Mouse (Mus musculus): ENCODE data around the gene Prdm16. TPM values are rescaled to one million over a fixed set of nuclear protein-coding genes. Genes with fewer than 3 reads are reported as not detected.
A peak's percentile ranks its signal among the peaks of the same experiment; 100 is the strongest.

Gene Prdm16
- polyA plus RNA-seq, 1 experiment from 2014 or later, result 2.2 TPM

DNA sequence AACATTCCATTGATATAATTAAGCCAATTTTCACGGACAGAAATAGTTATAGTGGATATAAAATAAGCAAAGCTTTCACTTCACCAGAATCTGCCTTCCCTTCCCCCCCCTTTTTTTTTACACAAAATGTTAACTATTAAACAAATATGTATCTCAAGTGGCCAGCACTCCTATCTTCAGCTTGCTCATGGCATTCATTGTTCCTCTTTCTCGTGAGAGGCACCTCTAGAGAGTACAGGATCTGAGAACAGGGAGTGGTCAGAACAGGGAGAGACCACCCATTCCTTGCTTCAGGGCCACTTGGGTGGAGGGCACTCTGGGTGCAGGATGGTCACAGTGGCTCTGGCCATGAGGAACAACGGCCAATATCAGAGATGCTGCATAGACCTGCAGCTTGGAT is 5.9 kb downstream of the Prdm16 start:
- H3K36me3 ChIP-seq (replicated peaks; ENCODE audit: insufficient read depth, low read length), result no peaks in the 10 kb centered on the region
- no peak overlapping the region for H3K4me2 ChIP-seq (ENCODE audit: low read depth, low read length)
- H3K9me3 ChIP-seq (ENCODE audit: low read length), result no peaks in the 10 kb centered on the region
- TF ChIP-seq CTCF (IDR thresholded peaks at IDR 0.05; ENCODE audit: low read depth), result no peak
- no peak for TF ChIP-seq EP300 (IDR thresholded peaks at IDR 0.05; ENCODE audit: low read depth)
- DNase-seq (no peak), ATAC-seq (no peak)
- 33% methylated on average over 3 of the region's 3 CpGs for WGBS (ENCODE audit: insufficient replicate concordance)
- no peak overlapping the region for H3K27ac ChIP-seq (ENCODE audit: low read depth)
- H3K9ac ChIP-seq (replicated peaks), result no peak overlapping the region
- no peak overlapping the region for H3K4me3 ChIP-seq (ENCODE audit: low read depth, low read length)
- H3K27me3 ChIP-seq (ENCODE audit: insufficient read depth, low read length), result peaks cover 29% of the 10 kb centered on the region
- peaks cover 7% of the 10 kb centered on the region for H3K4me1 ChIP-seq (ENCODE audit: insufficient read depth)

DNA sequence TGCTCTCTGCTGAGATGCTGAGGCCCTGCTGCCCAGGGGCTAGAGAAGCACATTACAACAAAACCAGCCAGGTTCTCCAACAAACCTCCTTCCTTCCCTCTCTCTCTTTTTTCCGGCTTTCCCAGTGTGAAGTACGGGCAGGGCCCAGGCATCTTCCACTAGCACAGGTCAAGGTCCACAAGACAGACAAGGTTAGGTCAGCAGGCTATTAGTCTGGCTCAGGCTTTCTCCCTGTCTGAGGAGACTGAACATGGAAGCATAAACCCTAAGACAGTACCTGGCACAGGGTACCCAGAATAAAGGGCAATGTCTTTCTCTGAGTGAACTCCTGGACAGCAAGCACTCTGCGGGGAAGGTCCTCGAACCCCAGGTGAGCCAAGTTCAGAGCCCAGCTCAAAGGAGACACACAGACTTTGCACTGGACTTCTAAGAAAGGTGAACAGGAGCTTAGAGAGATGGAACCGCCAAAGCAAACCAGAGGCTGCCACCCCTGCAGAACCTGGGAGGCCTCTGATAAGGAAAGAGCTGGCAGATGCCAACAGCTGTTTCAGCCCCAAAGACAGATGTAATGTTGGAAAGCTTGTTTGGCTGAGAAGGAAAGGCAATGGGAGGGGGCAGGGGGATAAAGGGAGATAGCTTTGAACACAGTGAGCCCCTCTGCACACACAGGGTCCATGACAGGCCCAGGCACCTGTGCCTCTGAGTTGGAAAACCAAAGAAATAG is 9.1 kb downstream of the Prdm16 start:
- 0 out of 2 replicates have a peak, but pooled peaks cover 3% of the 10 kb centered on the region for H3K27me3 ChIP-seq (ENCODE audit: insufficient read depth, low read length)
- H3K4me3 ChIP-seq (ENCODE audit: low read depth, low read length), result no peak overlapping the region
- DNase-seq (no peak), ATAC-seq (no peak)
- peak; percentile 43; the same call in 1 of the 2 replicates for TF ChIP-seq EP300 (IDR thresholded peaks at IDR 0.05; ENCODE audit: low read depth)
- TF ChIP-seq CTCF (IDR thresholded peaks at IDR 0.05; ENCODE audit: low read depth), result no peak
- H3K4me2 ChIP-seq (ENCODE audit: low read depth, low read length), result no peak overlapping the region
- H3K9me3 ChIP-seq (ENCODE audit: low read length), result no peaks in the 10 kb centered on the region
- peaks cover 3% of the 10 kb centered on the region; the same call in 1 of the 2 replicates for H3K4me1 ChIP-seq (ENCODE audit: insufficient read depth)
- no peak overlapping the region for H3K27ac ChIP-seq (ENCODE audit: low read depth)
- 54% methylated on average over 5 of the region's 5 CpGs for WGBS (ENCODE audit: insufficient replicate concordance)
- H3K36me3 ChIP-seq (replicated peaks; ENCODE audit: insufficient read depth, low read length), result no peaks in the 10 kb centered on the region
- no peak overlapping the region for H3K9ac ChIP-seq (replicated peaks)

DNA sequence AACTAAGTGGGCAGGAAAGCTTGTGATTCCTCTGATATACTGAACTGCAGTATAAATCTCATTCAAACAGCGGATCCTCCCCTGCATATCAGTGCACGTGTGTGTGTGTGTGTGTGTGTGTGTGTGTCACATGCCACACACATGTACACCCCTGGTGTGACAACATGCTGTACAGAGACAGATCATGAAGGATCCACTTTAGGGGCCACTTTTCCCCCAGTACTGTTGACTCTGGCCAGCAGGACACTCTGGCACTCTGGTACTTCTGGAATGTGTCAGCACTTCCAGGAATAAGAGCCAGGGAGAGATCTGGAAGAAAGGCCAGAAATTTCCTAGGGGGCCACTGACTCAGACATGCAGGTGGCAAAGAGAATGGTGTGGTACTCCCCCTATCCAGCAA is 10.4 kb downstream of the Prdm16 start:
- no peak for DNase-seq
- no peak for TF ChIP-seq CTCF (IDR thresholded peaks at IDR 0.05; ENCODE audit: low read depth)
- TF ChIP-seq EP300 (IDR thresholded peaks at IDR 0.05; ENCODE audit: low read depth), result no peak
- H3K9me3 ChIP-seq (ENCODE audit: low read length), result no peaks in the 10 kb centered on the region
- H3K27me3 ChIP-seq (ENCODE audit: insufficient read depth, low read length), result no peaks in the 10 kb centered on the region
- H3K27ac ChIP-seq (ENCODE audit: low read depth), result no peak overlapping the region
- ATAC-seq, result no peak
- no peaks in the 10 kb centered on the region for H3K36me3 ChIP-seq (replicated peaks; ENCODE audit: insufficient read depth, low read length)
- H3K4me3 ChIP-seq (ENCODE audit: low read depth, low read length), result no peak overlapping the region
- H3K4me2 ChIP-seq (ENCODE audit: low read depth, low read length), result no peak overlapping the region
- no peak overlapping the region for H3K9ac ChIP-seq (replicated peaks)
- WGBS (ENCODE audit: insufficient replicate concordance), result 63% methylated on average over 2 of the region's 2 CpGs
- H3K4me1 ChIP-seq (ENCODE audit: insufficient read depth), result peaks cover 3% of the 10 kb centered on the region; the same call in 1 of the 2 replicates

DNA sequence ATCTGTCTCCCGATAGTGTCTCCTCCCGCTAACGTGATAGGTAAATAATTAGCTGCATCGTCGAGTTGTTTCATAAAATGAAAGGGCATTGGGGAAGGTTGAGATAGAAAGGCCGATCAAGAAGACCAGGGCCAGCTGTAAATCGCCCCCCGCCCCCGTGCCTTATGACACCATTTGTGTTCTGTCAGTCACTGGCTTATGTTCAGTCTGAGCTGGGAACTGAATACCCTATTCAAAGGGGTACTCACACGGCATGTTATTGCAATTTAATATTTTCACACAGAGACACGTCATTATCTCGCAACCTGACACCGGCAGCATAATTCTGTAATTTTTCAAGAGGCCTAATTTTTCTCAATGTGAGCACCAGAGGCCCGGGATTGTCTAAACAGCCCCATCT is 11.0 kb downstream of the Prdm16 start:
- no peak overlapping the region for H3K4me3 ChIP-seq (ENCODE audit: low read depth, low read length)
- no peaks in the 10 kb centered on the region for H3K36me3 ChIP-seq (replicated peaks; ENCODE audit: insufficient read depth, low read length)
- H3K27me3 ChIP-seq (ENCODE audit: insufficient read depth, low read length), result no peaks in the 10 kb centered on the region
- no peak for TF ChIP-seq EP300 (IDR thresholded peaks at IDR 0.05; ENCODE audit: low read depth)
- no peak for TF ChIP-seq CTCF (IDR thresholded peaks at IDR 0.05; ENCODE audit: low read depth)
- peaks cover 3% of the 10 kb centered on the region; the same call in 1 of the 2 replicates for H3K4me1 ChIP-seq (ENCODE audit: insufficient read depth)
- H3K27ac ChIP-seq (ENCODE audit: low read depth), result no peak overlapping the region
- no peak overlapping the region for H3K4me2 ChIP-seq (ENCODE audit: low read depth, low read length)
- no peak for DNase-seq
- no peaks in the 10 kb centered on the region for H3K9me3 ChIP-seq (ENCODE audit: low read length)
- H3K9ac ChIP-seq (replicated peaks), result no peak overlapping the region
- 74% methylated on average over 14 of the region's 14 CpGs for WGBS (ENCODE audit: insufficient replicate concordance)
- ATAC-seq, result no peak

DNA sequence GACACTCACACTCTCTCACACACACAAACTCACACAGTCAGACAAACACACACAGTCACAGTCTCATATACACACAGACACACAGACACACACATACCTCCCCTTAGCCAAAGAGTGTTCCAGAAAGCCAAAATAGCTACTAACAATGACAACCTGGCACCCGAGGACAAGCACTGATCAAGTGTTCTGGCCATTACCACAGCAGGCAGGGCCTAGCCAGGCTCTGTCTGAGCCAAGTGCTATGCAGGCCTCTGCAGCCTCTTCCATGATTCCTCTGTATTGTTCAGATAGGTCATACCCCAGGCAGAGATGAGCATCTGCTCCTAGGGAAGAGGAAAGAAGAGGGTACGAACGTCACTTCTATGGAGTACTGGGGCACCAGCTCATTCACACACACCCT is 13.4 kb downstream of the Prdm16 start:
- no peak overlapping the region for H3K9ac ChIP-seq (replicated peaks)
- no peaks in the 10 kb centered on the region for H3K36me3 ChIP-seq (replicated peaks; ENCODE audit: insufficient read depth, low read length)
- peaks cover 3% of the 10 kb centered on the region; the same call in 1 of the 2 replicates for H3K4me1 ChIP-seq (ENCODE audit: insufficient read depth)
- no peaks in the 10 kb centered on the region for H3K9me3 ChIP-seq (ENCODE audit: low read length)
- 74% methylated on average over 3 of the region's 3 CpGs for WGBS (ENCODE audit: insufficient replicate concordance)
- ATAC-seq, result no peak
- H3K27me3 ChIP-seq (ENCODE audit: insufficient read depth, low read length), result no peaks in the 10 kb centered on the region
- no peak overlapping the region for H3K27ac ChIP-seq (ENCODE audit: low read depth)
- no peak for DNase-seq
- H3K4me3 ChIP-seq (ENCODE audit: low read depth, low read length), result no peak overlapping the region
- TF ChIP-seq EP300 (IDR thresholded peaks at IDR 0.05; ENCODE audit: low read depth), result no peak
- TF ChIP-seq CTCF (IDR thresholded peaks at IDR 0.05; ENCODE audit: low read depth), result no peak
- H3K4me2 ChIP-seq (ENCODE audit: low read depth, low read length), result no peak overlapping the region

DNA sequence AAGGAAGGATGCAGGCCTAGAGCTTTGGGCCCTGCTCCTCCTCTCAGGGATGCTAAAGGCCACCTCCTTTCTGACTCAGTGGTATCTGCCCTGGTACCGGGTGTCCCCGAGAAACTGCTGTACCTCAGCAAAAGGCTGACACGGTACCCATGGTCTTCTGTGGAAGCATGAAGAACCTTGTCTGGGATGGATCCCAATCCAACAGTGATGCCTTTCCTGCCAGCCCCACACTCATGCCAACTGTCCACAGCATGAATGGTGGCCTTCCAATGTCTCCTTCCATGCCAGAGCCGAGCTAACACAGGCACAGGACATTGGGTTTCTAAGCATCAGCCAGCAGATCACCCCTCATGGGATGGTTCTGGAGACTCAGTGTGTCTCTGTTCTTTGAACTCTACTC is 14.2 kb downstream of the Prdm16 start:
- Histone ChIP-seq H3K4me3 (ENCODE audit: low read depth, low read length) (no peak overlapping the region), H3K4me2 (ENCODE audit: low read depth, low read length) (no peak overlapping the region), H3K27ac (ENCODE audit: low read depth) (no peak overlapping the region), H3K36me3 (replicated peaks; ENCODE audit: insufficient read depth, low read length) (no peaks in the 10 kb centered on the region), H3K27me3 (ENCODE audit: insufficient read depth, low read length) (no peaks in the 10 kb centered on the region), H3K4me1 (ENCODE audit: insufficient read depth) (peaks cover 5% of the 10 kb centered on the region), H3K9ac (replicated peaks) (no peak overlapping the region), H3K9me3 (ENCODE audit: low read length) (no peaks in the 10 kb centered on the region)
- ATAC-seq (no peak), DNase-seq (no peak)
- no peak for TF ChIP-seq EP300 (IDR thresholded peaks at IDR 0.05; ENCODE audit: low read depth)
- TF ChIP-seq CTCF (IDR thresholded peaks at IDR 0.05; ENCODE audit: low read depth), result no peak
- 88% methylated on average over 4 of the region's 4 CpGs for WGBS (ENCODE audit: insufficient replicate concordance)

All from liver, postnatal 0 days (tissue).